Mouse (Mus musculus) intestine, embryonic 16.5 days (tissue): ENCODE data around the gene Gm14151. TPM values are rescaled to one million over a fixed set of nuclear protein-coding genes. Genes with fewer than 3 reads are reported as not detected.
"Not testable (repeated sequence)": the region's sequence is repeated elsewhere in the genome, so short reads cannot be mapped to it uniquely, and the experiment has no call there.

ENCODE experiments used
- ATAC-seq: fragments of 200-750 bp; cut with Nextera tagmentation; 2 replicates; pipeline ENCODE4 v1.8.0; 2017; ENCODE audit warnings: moderate TSS enrichment, moderate library complexity
- H3K27ac ChIP-seq: fragments of 300-500 bp; sonication (generic); 2 replicates; pipeline ENCODE4 v1.5.1; 2014; ENCODE audit warnings: mild to moderate bottlenecking, low read length
- H3K27me3 ChIP-seq: fragments of 300-500 bp; sonication (generic); replicated peaks from 2 replicates; pipeline ENCODE4 v1.6.1; 2014; ENCODE audit warnings: low read length, control low read depth, mixed read lengths; ENCODE audit not compliant: control insufficient read depth, insufficient read depth
- H3K36me3 ChIP-seq: fragments of 300-500 bp; sonication (generic); 2 replicates; pipeline ENCODE4 v1.6.1; 2014; ENCODE audit warnings: low read length, control low read depth; ENCODE audit not compliant: control insufficient read depth, insufficient read depth
- H3K4me1 ChIP-seq: fragments of 300-500 bp; sonication (generic); 2 replicates; pipeline ENCODE4 v1.6.1; 2014; ENCODE audit warnings: low read length, control low read depth, mixed read lengths; ENCODE audit not compliant: control insufficient read depth, insufficient read depth
- H3K4me2 ChIP-seq: fragments of 300-500 bp; sonication (generic); 2 replicates; pipeline ENCODE4 v1.6.1; 2014; ENCODE audit warnings: low read depth, low read length, control low read depth
- H3K4me3 ChIP-seq: fragments of 300-500 bp; sonication (generic); 2 replicates; pipeline ENCODE4 v1.5.1; 2014; ENCODE audit warnings: mild to moderate bottlenecking, low read length
- H3K9ac ChIP-seq: fragments of 300-500 bp; sonication (generic); 2 replicates; pipeline ENCODE4 v1.6.1; 2014; ENCODE audit warnings: low read depth, low read length
- H3K9me3 ChIP-seq: fragments of 300-500 bp; sonication (generic); 2 replicates; pipeline ENCODE4 v1.6.1; 2016; ENCODE audit warnings: low read length, control low read depth; ENCODE audit not compliant: control insufficient read depth
- WGBS: fragments of 180-500 bp; shearing (Covaris S2); extraction: QIAGEN DNeasy Blood & Tissue Kit; methylation state at CpG from one replicate; pipeline ENCODE4 v1.1.7; 2014; 5-methylcytosine and 5-hydroxymethylcytosine counted together
- polyA plus RNA-seq: library from polyadenylated mRNA; unstranded; fragments of >200 nt; fragmentation: Nextera tagmentation; extraction: Ambion mirVana; gene quantifications from 2 replicates; pipeline ENCODE4 v1.2.1, GENCODE M21; 2015

Gene Gm14151
- not detected in 2 replicates for polyA plus RNA-seq

DNA sequence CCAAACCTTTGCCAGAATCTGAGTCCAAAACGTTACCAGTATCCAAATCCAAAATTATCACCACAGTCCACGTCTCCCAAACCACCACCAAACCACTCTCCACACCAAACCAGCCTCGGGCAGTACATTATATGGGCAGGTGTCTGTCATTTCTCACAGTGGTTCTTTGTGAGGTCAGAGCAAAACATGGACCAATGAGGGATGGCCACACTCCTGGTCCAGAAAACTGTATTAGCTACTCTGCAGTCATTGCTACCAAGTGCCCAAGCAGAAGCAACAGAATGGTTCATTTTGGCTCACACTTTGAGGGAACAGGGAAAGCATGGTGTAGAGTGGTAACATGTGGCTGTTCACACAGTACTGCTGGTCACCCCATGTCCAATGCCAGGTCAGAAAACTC is at the start of gene Gm14151:
Gene Gm14151, minus strand, starts transcription at position 101 of the 400 bp plus-strand sequence.
- H3K36me3 ChIP-seq, H3K4me1 ChIP-seq, ATAC-seq, H3K9me3 ChIP-seq, H3K27me3 ChIP-seq, H3K4me3 ChIP-seq, H3K9ac ChIP-seq, H3K4me2 ChIP-seq, H3K27ac ChIP-seq: not testable (repeated sequence)
- no CpG with 5 or more reads among the region's 3 CpGs for WGBS

DNA sequence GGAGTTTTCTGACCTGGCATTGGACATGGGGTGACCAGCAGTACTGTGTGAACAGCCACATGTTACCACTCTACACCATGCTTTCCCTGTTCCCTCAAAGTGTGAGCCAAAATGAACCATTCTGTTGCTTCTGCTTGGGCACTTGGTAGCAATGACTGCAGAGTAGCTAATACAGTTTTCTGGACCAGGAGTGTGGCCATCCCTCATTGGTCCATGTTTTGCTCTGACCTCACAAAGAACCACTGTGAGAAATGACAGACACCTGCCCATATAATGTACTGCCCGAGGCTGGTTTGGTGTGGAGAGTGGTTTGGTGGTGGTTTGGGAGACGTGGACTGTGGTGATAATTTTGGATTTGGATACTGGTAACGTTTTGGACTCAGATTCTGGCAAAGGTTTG is 5.8 kb upstream of the Gm14151 start, which contains the start of gene Gm14147:
Gene Gm14147, plus strand, starts transcription at position 301 of the 400 bp plus-strand sequence.
- not testable (repeated sequence) for H3K9me3 ChIP-seq, H3K4me3 ChIP-seq, H3K36me3 ChIP-seq, ATAC-seq, H3K9ac ChIP-seq, H3K4me2 ChIP-seq, H3K27ac ChIP-seq, H3K4me1 ChIP-seq, H3K27me3 ChIP-seq
- no CpG with 5 or more reads among the region's 3 CpGs for WGBS

DNA sequence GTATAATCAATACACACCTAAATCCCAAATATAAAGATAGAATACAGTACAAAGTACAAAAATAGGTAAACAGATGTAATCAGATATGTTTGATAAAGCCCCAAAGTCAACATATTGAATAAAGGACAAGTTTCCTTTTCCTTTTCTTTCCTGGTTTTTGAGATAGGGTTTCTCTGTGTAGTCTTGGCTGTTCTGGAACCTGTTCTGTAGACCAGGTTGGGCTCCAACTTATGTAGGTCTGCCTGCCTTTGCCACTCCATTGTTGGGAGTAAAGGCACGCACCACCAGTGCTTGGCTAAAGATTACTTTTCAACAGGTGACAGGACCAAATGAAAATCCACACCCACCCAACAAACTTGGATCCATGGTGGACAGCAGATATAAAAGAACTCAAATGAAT is 35.5 kb downstream of the Gm14151 start:
- Histone ChIP-seq H3K9ac (no peak overlapping the region), H3K27ac (no peak overlapping the region), H3K9me3 (no peaks in the 10 kb centered on the region), H3K27me3 (no peaks in the 10 kb centered on the region), H3K4me1 (no peaks in the 10 kb centered on the region), H3K4me3 (no peak overlapping the region), H3K4me2 (no peak overlapping the region), H3K36me3 (no peaks in the 10 kb centered on the region)
- ATAC-seq = no peak
- 82% methylated on average over 1 of the region's 1 CpGs for WGBS

DNA sequence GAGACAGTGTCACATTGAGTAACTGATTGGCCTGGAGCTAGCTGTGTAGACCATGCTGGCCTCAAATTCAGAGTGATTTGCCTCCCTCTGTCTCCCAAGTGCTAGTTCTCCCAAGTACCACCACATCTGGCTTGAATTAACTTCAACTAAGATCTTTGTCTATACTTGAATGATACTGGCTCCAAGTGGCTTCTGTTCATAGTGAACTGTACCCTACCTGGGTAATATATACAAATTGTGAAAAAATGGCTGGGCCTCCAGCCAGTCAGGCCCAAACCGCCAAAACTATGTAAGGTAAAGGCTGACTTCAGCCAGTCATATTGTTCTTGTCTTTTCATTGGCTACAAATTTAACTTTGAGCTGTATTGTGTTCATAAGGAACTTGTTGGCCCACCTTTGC is 51.7 kb downstream of the Gm14151 start:
- H3K9ac ChIP-seq = no peak overlapping the region
- H3K4me3 ChIP-seq = no peak overlapping the region
- no peaks in the 10 kb centered on the region for H3K36me3 ChIP-seq
- H3K27ac ChIP-seq = no peak overlapping the region
- ATAC-seq = no peak
- H3K4me2 ChIP-seq = no peak overlapping the region
- H3K9me3 ChIP-seq = no peaks in the 10 kb centered on the region
- no peaks in the 10 kb centered on the region for H3K27me3 ChIP-seq
- H3K4me1 ChIP-seq = peaks cover 12% of the 10 kb centered on the region
- WGBS = 84% methylated on average over 1 of the region's 1 CpGs

DNA sequence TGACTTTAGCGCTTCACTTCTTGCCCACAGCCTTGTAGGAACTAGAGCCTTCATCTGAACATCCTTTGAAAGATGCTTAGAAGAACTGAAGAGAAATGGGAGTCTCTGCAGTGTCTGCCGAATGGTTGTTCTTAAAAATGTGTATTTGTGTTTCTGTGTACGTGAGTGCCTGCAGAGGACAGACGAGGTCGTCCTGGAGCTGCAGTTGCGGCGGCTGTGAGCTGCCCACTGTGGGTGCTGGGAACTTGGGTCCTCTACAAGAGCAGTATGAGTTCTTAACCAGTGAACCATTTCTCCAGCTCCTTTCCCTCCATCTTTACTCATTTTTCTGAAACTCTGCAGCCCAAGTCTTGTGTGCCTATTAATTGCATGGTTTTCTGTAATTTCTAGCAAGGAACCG is 52.4 kb downstream of the Gm14151 start:
- H3K36me3 ChIP-seq = no peaks in the 10 kb centered on the region
- H3K27ac ChIP-seq = peak overlapping the region; percentile 51; the same call in 1 of the 2 replicates
- peak; percentile 7; the same call in 1 of the 2 replicates for ATAC-seq
- H3K4me1 ChIP-seq = peaks cover 12% of the 10 kb centered on the region
- H3K4me2 ChIP-seq = peak overlapping the region; percentile 88
- WGBS = 36% methylated on average over 8 of the region's 8 CpGs
- H3K9ac ChIP-seq = peak overlapping the region; percentile 99
- H3K9me3 ChIP-seq = no peaks in the 10 kb centered on the region
- peak overlapping the region; percentile 98 for H3K4me3 ChIP-seq
- no peaks in the 10 kb centered on the region for H3K27me3 ChIP-seq

DNA sequence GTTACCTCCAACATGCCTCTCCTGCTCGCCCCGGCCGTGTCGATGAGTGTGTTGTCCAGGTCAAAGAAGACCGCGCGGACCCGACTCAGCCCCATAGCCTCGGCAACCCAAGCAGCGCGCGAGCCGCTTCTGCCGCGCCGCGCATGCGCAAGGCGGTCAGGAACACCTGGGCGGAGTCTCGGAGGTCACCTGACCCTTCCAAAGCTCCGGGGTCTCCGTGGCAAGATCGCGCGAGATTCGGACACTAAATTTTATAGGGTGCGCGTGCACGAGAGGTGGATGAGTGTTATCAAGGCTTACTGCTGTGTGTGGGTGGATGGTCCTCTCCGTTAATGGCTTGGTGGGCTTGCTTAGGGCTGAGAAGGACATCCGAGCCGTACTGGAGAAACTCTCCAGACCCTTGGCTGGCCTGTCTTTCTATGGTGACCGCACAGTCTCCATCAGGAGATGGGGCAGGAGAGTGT is 52.9 kb downstream of the Gm14151 start, which contains the start of the genes Ninl and Nanp:
Gene Ninl, minus strand, starts transcription at position 151 of the 464 bp plus-strand sequence.
Gene Nanp, minus strand, starts transcription at position 167 of the 464 bp plus-strand sequence.
- Histone ChIP-seq H3K4me1 (peaks cover 12% of the 10 kb centered on the region), H3K4me2 (peak within 1 kb of the TSS; percentile 88), H3K27me3 (no peaks in the 10 kb centered on the region), H3K9me3 (no peaks in the 10 kb centered on the region), H3K36me3 (no peaks in the 10 kb centered on the region), H3K4me3 (peak within 1 kb of the TSS; percentile 98), H3K9ac (peak within 1 kb of the TSS; percentile 99), H3K27ac (peak within 1 kb of the TSS; percentile 77)
- peak; percentile 97 for ATAC-seq
- under 1% methylated on average over 34 of the region's 34 CpGs for WGBS

DNA sequence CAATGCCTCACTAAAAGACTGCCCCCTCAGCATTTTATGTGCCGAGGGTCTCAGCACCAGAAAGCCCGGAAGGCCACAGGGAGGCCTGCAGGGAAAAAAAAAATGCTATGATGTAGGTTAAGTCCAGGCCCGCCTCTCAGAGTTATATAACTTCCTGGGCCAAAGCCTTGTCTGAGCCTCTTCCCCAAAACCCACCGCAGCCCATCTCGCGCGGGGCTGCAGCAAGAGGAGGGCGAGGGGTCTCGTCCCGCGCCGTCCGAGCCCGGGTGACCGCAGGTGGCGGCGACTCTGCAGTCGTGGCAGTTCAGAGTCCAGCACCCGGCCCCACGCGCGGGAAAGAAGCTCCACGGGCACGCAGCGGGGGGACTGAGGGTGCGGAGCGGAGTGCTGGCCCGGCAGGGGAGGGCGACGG is 53.3 kb downstream of the Gm14151 start:
- ATAC-seq = peak; percentile 75
- no peaks in the 10 kb centered on the region for H3K36me3 ChIP-seq
- peak overlapping the region; percentile 99 for H3K9ac ChIP-seq
- H3K4me1 ChIP-seq = peaks cover 12% of the 10 kb centered on the region
- H3K4me3 ChIP-seq = peak overlapping the region; percentile 98
- no peaks in the 10 kb centered on the region for H3K27me3 ChIP-seq
- peak overlapping the region; percentile 88 for H3K4me2 ChIP-seq
- WGBS = under 1% methylated on average over 29 of the region's 30 CpGs
- peak overlapping the region; percentile 77 for H3K27ac ChIP-seq
- no peaks in the 10 kb centered on the region for H3K9me3 ChIP-seq

DNA sequence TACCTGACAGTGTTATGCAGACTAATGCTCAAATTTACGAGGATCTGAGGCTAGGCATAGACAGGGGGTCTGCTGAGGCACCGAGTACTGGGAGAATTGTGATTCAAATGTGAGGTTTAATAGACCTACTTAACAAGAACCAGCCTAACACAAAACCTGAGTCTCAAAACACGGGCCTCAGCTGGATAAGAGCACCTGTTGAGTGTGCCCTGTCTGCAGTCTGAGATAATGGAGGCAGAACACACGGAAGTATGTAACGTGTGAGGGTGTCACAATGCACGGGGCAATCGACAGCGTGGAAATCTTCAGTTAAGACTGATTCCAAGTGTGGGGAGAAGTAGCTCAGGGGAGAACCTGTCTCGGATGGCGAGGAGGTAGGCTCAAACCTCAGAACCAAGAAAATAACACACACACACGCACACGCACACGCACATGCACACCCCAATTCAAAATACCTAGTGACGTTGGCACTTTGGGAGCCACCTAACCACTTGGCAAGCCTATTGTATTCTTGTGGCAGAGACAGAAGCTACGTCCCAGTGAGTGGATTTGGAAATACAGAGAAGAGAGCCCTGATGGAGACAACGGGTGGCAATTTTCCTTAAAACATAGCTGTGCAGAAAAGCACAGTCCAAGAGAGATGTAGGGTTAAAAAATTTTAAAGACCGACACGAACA is 54.1 kb downstream of the Gm14151 start:
- no peak overlapping the region for H3K27ac ChIP-seq
- WGBS = 49% methylated on average over 18 of the region's 18 CpGs

DNA sequence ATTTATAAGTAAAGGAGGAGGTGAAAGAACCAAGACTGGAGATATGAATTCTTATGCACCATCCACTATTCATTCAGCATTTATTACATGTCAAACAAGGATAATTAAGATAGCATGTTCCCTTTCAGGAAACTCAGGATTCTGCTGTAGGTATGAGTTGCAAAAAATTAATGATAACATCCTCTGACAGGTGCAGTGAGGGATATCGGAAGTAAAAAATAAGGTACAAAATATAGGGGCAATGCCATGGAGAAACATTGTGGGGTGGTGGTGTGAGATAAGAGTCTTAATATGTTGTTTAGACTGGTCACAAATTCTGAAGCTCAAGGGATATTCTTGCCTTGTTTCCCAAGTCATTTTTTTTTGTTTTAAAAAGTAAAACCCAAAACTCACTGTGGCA is 54.9 kb downstream of the Gm14151 start:
- H3K27me3 ChIP-seq = no peaks in the 10 kb centered on the region
- no peaks in the 10 kb centered on the region for H3K36me3 ChIP-seq
- H3K27ac ChIP-seq = no peak overlapping the region
- H3K4me3 ChIP-seq = no peak overlapping the region
- 88% methylated on average over 1 of the region's 1 CpGs for WGBS
- H3K9ac ChIP-seq = no peak overlapping the region
- peaks cover 12% of the 10 kb centered on the region for H3K4me1 ChIP-seq
- no peaks in the 10 kb centered on the region for H3K9me3 ChIP-seq
- ATAC-seq = no peak
- no peak overlapping the region for H3K4me2 ChIP-seq

More for the DNA sequence above, 54.1 kb downstream of the Gm14151 start:
- Histone ChIP-seq H3K4me2 (peak overlapping the region; percentile 88), H3K36me3 (no peaks in the 10 kb centered on the region), H3K4me3 (peak overlapping the region; percentile 98), H3K9me3 (no peaks in the 10 kb centered on the region), H3K4me1 (peaks cover 12% of the 10 kb centered on the region), H3K9ac (peak overlapping the region; percentile 99), H3K27me3 (no peaks in the 10 kb centered on the region)
- ATAC-seq = peak; percentile 42
